Mouse (Mus musculus): Measurements from ENCODE around the gene Stx5a. TPM values are rescaled to one million over a fixed set of nuclear protein-coding genes. Genes with fewer than 3 reads are reported as not detected.

The Stx5a gene
- polyA plus RNA-seq (2012; fragmentation: generic; extraction: Trizol) = 100 to 1,000 TPM in 1 of 2 experiments, 10 to 100 TPM in 1; 33.2 to 112 TPM

GRCm38 (mm10) chr19:8741243-8741869 lies at the start of gene Stx5a:
TSS of gene Stx5a (plus strand) at chr19:8741413.

GRCm38 (mm10) chr19:8722907-8723573 lies 18.2 kb upstream of the Stx5a start, which contains the start of gene Slc3a2:
TSS of gene Slc3a2 (minus strand) at chr19:8723369.

GRCm38 (mm10) chr19:8735389-8736159 lies 5.6 kb upstream of the Stx5a start, which contains the start of gene Wdr74:
TSS of gene Wdr74 (plus strand) at chr19:8735827.

GRCm38 (mm10) chr19:8740603-8741002 lies 610 bp upstream of the Stx5a start, which contains the start of gene 1700092M07Rik:
TSS of gene 1700092M07Rik (plus strand) at chr19:8740718.

GRCm38 (mm10) chr19:8756635-8757387 lies 15.6 kb downstream of the Stx5a start, which contains the start of gene Nxf1:
TSS of gene Nxf1 (plus strand) at chr19:8757073.

DNA sequence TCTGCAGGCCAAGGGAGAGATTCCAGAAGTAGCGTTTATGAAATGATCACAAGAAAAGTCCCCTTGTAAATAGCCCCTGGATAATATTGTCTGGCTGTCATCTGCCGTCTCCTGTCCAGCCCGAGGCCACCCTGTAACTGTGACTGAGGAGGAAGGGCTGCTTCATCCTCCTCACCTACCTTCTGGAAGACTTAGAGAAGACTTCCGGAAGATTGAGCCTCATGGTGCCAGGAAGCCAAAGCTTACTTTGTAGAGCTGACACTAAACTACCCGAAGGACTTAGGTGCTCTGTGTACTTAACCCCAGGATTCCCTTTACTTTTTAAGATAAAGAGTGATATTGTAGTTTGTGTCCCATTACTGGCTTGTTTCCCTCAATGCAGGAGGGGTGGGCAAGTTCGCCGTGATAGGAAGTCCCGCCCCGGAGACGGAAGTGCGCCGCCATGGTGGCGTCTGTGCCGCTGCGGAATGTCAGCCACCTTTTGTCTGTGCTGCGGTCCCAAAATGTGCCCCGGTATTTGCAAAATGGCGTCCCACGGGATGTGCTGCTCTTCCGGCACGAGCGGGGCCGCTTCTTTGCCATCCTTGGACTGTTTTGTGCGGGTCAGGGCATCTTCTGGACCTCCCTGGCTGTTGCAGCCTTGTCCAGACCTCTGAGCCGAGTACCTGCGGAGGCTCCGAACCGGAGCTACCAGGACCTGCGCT lies 29.5 kb downstream of the Stx5a start, which contains the start of gene Tmem223:
Gene Tmem223 (plus strand): TSS at position 430 of the 704 bp plus-strand sequence.

GRCm38 (mm10) chr19:8774086-8774835 lies 33.0 kb downstream of the Stx5a start, which contains the start of gene Tmem179b:
TSS of gene Tmem179b (minus strand) at chr19:8774467.

GRCm38 (mm10) chr19:8786008-8786781 lies 45.0 kb downstream of the Stx5a start, which contains the start of gene Taf6l:
TSS of gene Taf6l (minus strand) at chr19:8786417.

GRCm38 (mm10) chr19:8798264-8798946 lies 57.2 kb downstream of the Stx5a start, which contains the start of gene Polr2g:
TSS of gene Polr2g (minus strand) at chr19:8798577.

DNA sequence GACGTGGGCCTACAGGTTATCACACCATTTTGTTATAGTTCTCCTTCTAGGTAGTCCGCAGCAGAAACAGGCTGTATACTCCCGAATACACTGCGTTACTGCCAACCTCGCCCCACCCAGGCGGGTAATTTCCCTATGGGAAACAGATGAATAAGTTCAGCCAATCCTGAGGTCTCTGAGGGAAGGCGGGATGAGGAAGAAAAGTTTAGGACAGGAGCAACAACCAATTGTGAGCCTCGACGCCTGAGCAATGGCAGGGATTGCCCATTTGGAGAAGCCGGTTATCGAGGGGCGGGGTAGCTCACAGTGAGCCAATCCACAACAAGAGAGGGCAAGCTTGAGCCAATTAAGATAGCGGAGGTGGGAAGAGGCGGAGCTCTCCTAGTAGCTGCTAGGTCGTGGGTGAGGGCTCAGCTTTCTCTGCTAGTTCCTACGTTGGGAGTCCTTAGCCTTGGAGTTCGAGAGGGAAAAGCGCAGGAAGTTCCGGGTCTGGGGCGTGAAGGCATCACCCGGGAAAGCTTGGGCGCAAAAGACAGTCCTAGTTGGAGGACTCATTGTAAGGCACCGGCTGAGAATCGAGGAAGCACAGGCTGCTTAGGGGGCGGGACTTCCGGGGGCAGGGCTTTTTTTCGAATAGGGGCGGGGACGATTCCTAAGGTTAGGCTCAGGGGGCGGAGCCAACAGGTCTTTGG lies 61.1 kb downstream of the Stx5a start, which contains the start of gene Zbtb3:
Gene Zbtb3 (plus strand): TSS at position 426 of the 692 bp plus-strand sequence.

Other genes with a start within 250 kb of the Stx5a start
- not detected for gene Slc22a8, start 150.2 kb upstream of the Stx5a start, polyA plus RNA-seq (2012; fragmentation: generic; extraction: Trizol)
- gene Slc22a6, start 123.4 kb upstream of the Stx5a start, polyA plus RNA-seq (2012; fragmentation: generic; extraction: Trizol) = not detected
- under 1 TPM; 0.01 to 0.09 TPM for gene Chrm1, start 77.6 kb upstream of the Stx5a start, polyA plus RNA-seq (2012; fragmentation: generic; extraction: Trizol)
- gene Slc3a2, start 18.0 kb upstream of the Stx5a start, polyA plus RNA-seq (2012; fragmentation: generic; extraction: Trizol) = 100 to 1,000 TPM; 109 to 260 TPM
- 100 to 1,000 TPM in 1 of 2 experiments, 10 to 100 TPM in 1; 60.8 to 195 TPM for gene Wdr74, start 5.6 kb upstream of the Stx5a start, polyA plus RNA-seq (2012; fragmentation: generic; extraction: Trizol)
- gene 1700092M07Rik, start 695 bp upstream of the Stx5a start, polyA plus RNA-seq (2012; fragmentation: generic; extraction: Trizol) = 1 to 10 TPM; 1.5 to 1.8 TPM
- 100 to 1,000 TPM in 1 of 2 experiments, 10 to 100 TPM in 1; 63.1 to 106 TPM for gene Nxf1, start 15.7 kb downstream of the Stx5a start, polyA plus RNA-seq (2012; fragmentation: generic; extraction: Trizol)
- 100 to 1,000 TPM; 211 to 253 TPM for gene Tmem223, start 29.6 kb downstream of the Stx5a start, polyA plus RNA-seq (2012; fragmentation: generic; extraction: Trizol)
- 10 to 100 TPM; 43.2 to 61.1 TPM for gene Tmem179b, start 33.1 kb downstream of the Stx5a start, polyA plus RNA-seq (2012; fragmentation: generic; extraction: Trizol)
- 10 to 100 TPM; 24.9 to 37.5 TPM for gene Taf6l, start 45.0 kb downstream of the Stx5a start, polyA plus RNA-seq (2012; fragmentation: generic; extraction: Trizol)
- 100 to 1,000 TPM; 100 to 147 TPM for gene Polr2g, start 57.2 kb downstream of the Stx5a start, polyA plus RNA-seq (2012; fragmentation: generic; extraction: Trizol)
- 1 to 10 TPM; 2.6 to 5.2 TPM for gene Zbtb3, start 61.1 kb downstream of the Stx5a start, polyA plus RNA-seq (2012; fragmentation: generic; extraction: Trizol)
- 10 to 100 TPM in 1 of 2 experiments, 1 to 10 TPM in 1; 1.9 to 14.9 TPM for gene Ttc9c, start 77.9 kb downstream of the Stx5a start, polyA plus RNA-seq (2012; fragmentation: generic; extraction: Trizol)
- gene Hnrnpul2, start 78.6 kb downstream of the Stx5a start, polyA plus RNA-seq (2012; fragmentation: generic; extraction: Trizol) = 10 to 100 TPM in 1 of 2 experiments, 1 to 10 TPM in 1; 7.6 to 49.9 TPM
- 1 to 10 TPM in 1 of 2 experiments, under 1 TPM in 1; 0.19 to 1.1 TPM for gene AC129217.1, start 88.4 kb downstream of the Stx5a start, polyA plus RNA-seq (2012; fragmentation: generic; extraction: Trizol)
- 10 to 100 TPM; 11.7 to 29.0 TPM for gene Bscl2, start 96.1 kb downstream of the Stx5a start, polyA plus RNA-seq (2012; fragmentation: generic; extraction: Trizol)
- gene Gng3, start 97.8 kb downstream of the Stx5a start, polyA plus RNA-seq (2012; fragmentation: generic; extraction: Trizol) = under 1 TPM; 0.04 to 0.41 TPM
- 1 to 10 TPM in 1 of 2 experiments, under 1 TPM in 1; 0.08 to 7.0 TPM for gene Lrrn4cl, start 109.4 kb downstream of the Stx5a start, polyA plus RNA-seq (2012; fragmentation: generic; extraction: Trizol)
- gene Ubxn1, start 130.1 kb downstream of the Stx5a start, polyA plus RNA-seq (2012; fragmentation: generic; extraction: Trizol) = 100 to 1,000 TPM; 240 to 270 TPM
- 10 to 100 TPM; 63.8 to 97.9 TPM for gene Uqcc3, start 139.5 kb downstream of the Stx5a start, polyA plus RNA-seq (2012; fragmentation: generic; extraction: Trizol)
- gene Lbhd1, start 142.3 kb downstream of the Stx5a start, polyA plus RNA-seq (2012; fragmentation: generic; extraction: Trizol) = 1 to 10 TPM; 3.4 to 3.7 TPM
- not detected for gene Gm49403, start 142.5 kb downstream of the Stx5a start, polyA plus RNA-seq (2012; fragmentation: generic; extraction: Trizol)
- gene 1810009A15Rik, start 147.4 kb downstream of the Stx5a start, polyA plus RNA-seq (2012; fragmentation: generic; extraction: Trizol) = 100 to 1,000 TPM in 1 of 2 experiments, 10 to 100 TPM in 1; 73.9 to 176 TPM
- gene Gm49416, start 147.5 kb downstream of the Stx5a start, polyA plus RNA-seq (2012; fragmentation: generic; extraction: Trizol) = under 1 TPM in 1 of 2 experiments, not detected in 1; 0.18 TPM
- gene Ints5, start 151.6 kb downstream of the Stx5a start, polyA plus RNA-seq (2012; fragmentation: generic; extraction: Trizol) = 10 to 100 TPM; 30.2 to 43.9 TPM
- gene Ganab, start 156.7 kb downstream of the Stx5a start, polyA plus RNA-seq (2012; fragmentation: generic; extraction: Trizol) = 100 to 1,000 TPM in 1 of 2 experiments, 10 to 100 TPM in 1; 43.4 to 137 TPM
- gene B3gat3, start 179.0 kb downstream of the Stx5a start, polyA plus RNA-seq (2012; fragmentation: generic; extraction: Trizol) = 10 to 100 TPM; 56.0 to 67.8 TPM
- 10 to 100 TPM in 1 of 2 experiments, 1 to 10 TPM in 1; 5.9 to 12.1 TPM for gene Rom1, start 187.9 kb downstream of the Stx5a start, polyA plus RNA-seq (2012; fragmentation: generic; extraction: Trizol)
- 10 to 100 TPM; 30.0 to 62.2 TPM for gene Eml3, start 188.1 kb downstream of the Stx5a start, polyA plus RNA-seq (2012; fragmentation: generic; extraction: Trizol)
- gene Mta2, start 200.5 kb downstream of the Stx5a start, polyA plus RNA-seq (2012; fragmentation: generic; extraction: Trizol) = 10 to 100 TPM; 55.6 to 94.0 TPM
- gene Tut1, start 212.4 kb downstream of the Stx5a start, polyA plus RNA-seq (2012; fragmentation: generic; extraction: Trizol) = 10 to 100 TPM; 16.0 to 17.5 TPM
- gene Eef1g, start 225.6 kb downstream of the Stx5a start, polyA plus RNA-seq (2012; fragmentation: generic; extraction: Trizol) = 1,000 to 10,000 TPM in 1 of 2 experiments, 100 to 1,000 TPM in 1; 710 to 2,782 TPM
- 100 to 1,000 TPM in 1 of 2 experiments, 10 to 100 TPM in 1; 26.0 to 103 TPM for gene Ahnak, start 247.9 kb downstream of the Stx5a start, polyA plus RNA-seq (2012; fragmentation: generic; extraction: Trizol)

Data from C3H10T1/2 (cell line).